Mouse (Mus musculus) intestine, embryonic 14.5 days (tissue): ENCODE results near the gene Cer1. TPM values are rescaled to one million over a fixed set of nuclear protein-coding genes. Genes with fewer than 3 reads are reported as not detected.

Source experiments
- ATAC-seq: fragments of 200-750 bp; cut with Nextera tagmentation; replicated peaks from 2 replicates; pipeline ENCODE4 v1.8.0; 2017; ENCODE audit warnings: low read depth, moderate number of reproducible peaks, moderate TSS enrichment, moderate library complexity; ENCODE audit not compliant: low FRiP score, low TSS enrichment
- DNase-seq: peaks from one replicate; pipeline ENCODE4 v3.0.0-alpha.2; 2018; ENCODE audit warnings: low spot score
- H3K27ac ChIP-seq: fragments of 300-500 bp; sonication (generic); 2 replicates; pipeline ENCODE4 v1.5.1; 2014; ENCODE audit warnings: low read depth, mild to moderate bottlenecking, control low read depth
- H3K27me3 ChIP-seq: fragments of 300-500 bp; sonication (generic); replicated peaks from 2 replicates; pipeline ENCODE4 v1.6.1; 2014; ENCODE audit warnings: low read length, control low read depth; ENCODE audit not compliant: control insufficient read depth, insufficient read depth
- H3K36me3 ChIP-seq: fragments of 300-500 bp; sonication (generic); 2 replicates; pipeline ENCODE4 v1.6.1; 2014; ENCODE audit warnings: low read length, control low read depth; ENCODE audit not compliant: control insufficient read depth, insufficient read depth
- H3K4me1 ChIP-seq: fragments of 300-500 bp; sonication (generic); replicated peaks from 2 replicates; pipeline ENCODE4 v1.6.1; 2014; ENCODE audit warnings: low read length, control low read depth, mixed read lengths; ENCODE audit not compliant: control insufficient read depth, insufficient read depth
- H3K4me2 ChIP-seq: fragments of 300-500 bp; sonication (generic); 2 replicates; pipeline ENCODE4 v1.6.1; 2014; ENCODE audit warnings: low read length
- H3K4me3 ChIP-seq: fragments of 300-500 bp; sonication (generic); 2 replicates; pipeline ENCODE4 v1.5.1; 2014; ENCODE audit warnings: low read depth, low read length, control low read depth, mixed read lengths
- H3K9ac ChIP-seq: fragments of 300-500 bp; sonication (generic); 2 replicates; pipeline ENCODE4 v1.6.1; 2014; ENCODE audit warnings: mild to moderate bottlenecking, low read length
- H3K9me3 ChIP-seq: fragments of 300-500 bp; sonication (generic); 2 replicates; pipeline ENCODE4 v1.6.1; 2016; ENCODE audit warnings: low read length, control low read depth; ENCODE audit not compliant: control insufficient read depth
- WGBS: fragments of 180-500 bp; shearing (Covaris S2); extraction: QIAGEN DNeasy Blood & Tissue Kit; methylation state at CpG from one replicate; pipeline ENCODE4 v1.1.7; 2014; 5-methylcytosine and 5-hydroxymethylcytosine counted together
- polyA plus RNA-seq: library from polyadenylated mRNA; unstranded; fragments of >200 nt; fragmentation: Nextera tagmentation; extraction: Ambion mirVana; gene quantifications from 2 replicates; pipeline ENCODE4 v1.2.1, GENCODE M21; 2014

Cer1 gene
- polyA plus RNA-seq, 1 experiment from 2014 or later: 0.16 TPM

DNA sequence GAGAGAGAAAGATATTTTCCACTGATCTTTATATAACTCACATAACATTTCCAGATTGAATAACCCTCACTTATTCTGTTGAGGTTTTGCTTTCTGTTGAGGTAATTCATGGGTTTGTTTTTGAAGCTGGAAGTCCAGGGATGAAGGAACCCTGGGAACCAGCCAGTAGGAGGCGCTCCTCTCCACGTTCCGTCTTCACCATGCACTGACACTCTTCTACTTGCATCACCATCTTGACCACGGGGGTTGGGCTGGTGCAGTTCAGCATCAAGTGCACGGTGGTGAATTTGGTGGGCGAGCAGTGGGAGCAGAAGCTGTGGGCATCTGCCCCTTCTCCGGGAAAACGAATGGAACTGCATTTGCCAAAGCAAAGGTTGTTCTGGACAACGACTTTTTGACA, 2.4 kb downstream of the Cer1 start:
- H3K4me2 ChIP-seq: no peak overlapping the region
- no peak for DNase-seq

DNA sequence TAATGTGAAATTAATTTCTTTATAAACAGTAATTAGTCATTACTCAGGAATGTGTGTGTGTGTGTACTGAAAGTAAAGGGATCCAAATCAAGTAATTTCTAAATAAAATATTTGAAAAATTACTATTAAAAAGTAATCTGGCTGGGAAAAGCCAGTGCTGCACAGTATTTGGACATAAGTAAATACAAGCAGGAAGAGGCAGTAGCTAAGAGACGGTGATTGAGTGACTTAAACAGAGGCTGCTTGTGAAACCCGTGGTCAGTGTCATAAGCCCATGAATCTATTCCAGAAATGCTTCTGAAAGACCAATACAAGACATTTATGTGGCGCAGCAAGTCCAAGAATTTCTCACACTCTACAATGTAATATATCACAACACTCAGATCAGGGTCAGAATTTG, 3.6 kb downstream of the Cer1 start:
- no peaks in the 10 kb centered on the region for H3K9me3 ChIP-seq
- 70% methylated on average over 3 of the region's 3 CpGs for WGBS
- H3K4me2 ChIP-seq: no peak overlapping the region
- no peak overlapping the region for H3K9ac ChIP-seq
- no peaks in the 10 kb centered on the region; the same call in 1 of the 2 replicates for H3K4me1 ChIP-seq
- H3K4me3 ChIP-seq: no peak overlapping the region
- ATAC-seq: no peak
- no peak overlapping the region for H3K27ac ChIP-seq
- no peak for DNase-seq
- no peaks in the 10 kb centered on the region for H3K36me3 ChIP-seq
- H3K27me3 ChIP-seq: no peaks in the 10 kb centered on the region

More for the DNA sequence above, 2.4 kb downstream of the Cer1 start:
- no peak for ATAC-seq
- Histone ChIP-seq H3K36me3 (no peaks in the 10 kb centered on the region), H3K9me3 (no peaks in the 10 kb centered on the region), H3K4me1 (no peaks in the 10 kb centered on the region; the same call in 1 of the 2 replicates), H3K4me3 (no peak overlapping the region), H3K27me3 (no peaks in the 10 kb centered on the region), H3K9ac (no peak overlapping the region), H3K27ac (no peak overlapping the region)
- WGBS: 78% methylated on average over 9 of the region's 9 CpGs

DNA sequence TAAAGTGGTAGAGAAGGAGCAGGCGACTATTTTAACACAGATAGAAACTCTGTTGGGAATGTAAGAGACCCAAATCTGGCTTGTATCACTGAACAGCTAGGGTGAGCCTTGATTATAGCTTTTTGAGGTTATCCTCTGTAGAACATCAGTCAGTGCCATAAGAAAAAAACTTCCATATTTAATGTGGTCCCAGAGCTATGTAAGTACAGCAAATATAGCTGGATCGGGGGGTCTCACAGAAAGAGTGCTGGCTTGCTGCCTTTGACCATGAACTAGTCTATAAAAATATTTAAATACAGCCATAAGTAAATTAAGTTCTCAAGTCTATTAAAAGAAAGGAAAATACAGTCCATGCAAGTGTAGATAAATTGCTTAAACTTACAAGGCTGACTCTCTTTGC, 4.7 kb downstream of the Cer1 start:
- Histone ChIP-seq H3K9ac (no peak overlapping the region), H3K27ac (no peak overlapping the region), H3K4me3 (no peak overlapping the region), H3K27me3 (no peaks in the 10 kb centered on the region), H3K36me3 (no peaks in the 10 kb centered on the region), H3K9me3 (no peaks in the 10 kb centered on the region), H3K4me2 (no peak overlapping the region), H3K4me1 (no peaks in the 10 kb centered on the region)
- 69% methylated on average over 2 of the region's 2 CpGs for WGBS
- DNase-seq: no peak
- 0 out of 2 replicates have a peak, but pooled peaks have one; percentile 40 for ATAC-seq

DNA sequence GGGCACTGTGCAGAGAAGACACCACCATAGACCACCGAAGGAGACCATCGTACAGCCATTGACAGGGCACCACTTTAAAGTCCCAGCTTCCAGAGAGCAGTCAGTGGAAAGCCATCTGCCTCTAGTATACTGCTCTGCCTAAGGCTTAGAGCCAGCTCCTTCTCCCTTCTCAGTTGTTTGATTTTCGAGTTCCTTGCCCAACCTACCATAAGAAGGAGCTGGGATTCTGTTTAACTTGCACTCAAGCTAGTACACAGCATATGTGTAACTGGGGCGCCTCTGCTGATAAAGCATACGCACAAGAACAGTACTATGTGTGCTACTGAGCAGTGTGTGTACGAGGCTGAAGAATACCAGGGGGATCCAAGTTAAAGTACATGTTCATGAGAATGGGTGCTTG, 5.8 kb downstream of the Cer1 start:
- Histone ChIP-seq H3K4me3 (no peak overlapping the region), H3K4me2 (no peak overlapping the region), H3K27me3 (no peaks in the 10 kb centered on the region), H3K4me1 (no peaks in the 10 kb centered on the region), H3K36me3 (no peaks in the 10 kb centered on the region), H3K9ac (no peak overlapping the region), H3K27ac (no peak overlapping the region), H3K9me3 (no peaks in the 10 kb centered on the region)
- WGBS: 82% methylated on average over 6 of the region's 6 CpGs
- DNase-seq (no peak), ATAC-seq (no peak)

DNA sequence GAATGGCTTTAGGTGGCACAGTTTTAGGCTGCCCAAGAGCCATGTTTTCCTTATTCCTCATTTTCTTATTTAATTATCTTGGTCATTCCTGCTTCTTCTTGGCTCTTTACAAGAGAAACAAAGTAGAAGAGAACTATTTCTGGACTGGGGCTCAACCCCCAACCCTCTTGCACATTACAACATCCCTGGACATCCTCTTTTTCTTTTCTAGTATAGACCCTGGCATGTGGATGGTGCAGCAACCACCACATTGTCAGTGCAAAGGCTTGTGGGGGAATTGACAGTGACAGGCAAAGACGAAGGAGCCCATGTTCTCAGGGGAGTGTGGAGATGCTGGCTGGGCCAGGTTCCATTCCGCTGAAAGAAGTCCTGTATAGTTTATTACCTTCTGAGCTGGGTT, 8.3 kb downstream of the Cer1 start:
- Histone ChIP-seq H3K36me3 (no peaks in the 10 kb centered on the region), H3K9ac (no peak overlapping the region), H3K27me3 (no peaks in the 10 kb centered on the region), H3K4me1 (peaks cover 7% of the 10 kb centered on the region), H3K9me3 (no peaks in the 10 kb centered on the region), H3K4me2 (no peak overlapping the region), H3K27ac (no peak overlapping the region), H3K4me3 (no peak overlapping the region)
- DNase-seq (no peak), ATAC-seq (no peak)
- 85% methylated on average over 2 of the region's 2 CpGs for WGBS

DNA sequence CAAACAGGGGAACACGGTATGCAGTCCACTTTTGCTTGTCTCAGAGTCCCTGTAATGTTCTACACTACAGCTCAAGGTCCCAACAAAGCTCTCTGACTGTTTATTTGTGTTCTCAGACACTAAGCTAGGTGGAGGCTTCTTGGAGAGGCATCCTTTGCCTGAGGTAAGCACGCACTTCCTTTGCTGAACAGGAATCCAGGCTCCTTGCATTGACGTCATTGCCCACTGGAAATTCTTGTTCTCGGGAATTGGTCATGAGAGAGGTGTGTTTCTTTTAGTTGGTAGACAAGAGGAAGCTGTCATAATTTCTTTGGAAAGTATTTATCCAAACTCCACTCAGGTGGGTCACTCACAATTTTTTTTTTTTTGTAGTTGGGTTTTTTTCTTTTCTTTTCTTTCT, 9.4 kb downstream of the Cer1 start:
- no peaks in the 10 kb centered on the region for H3K27me3 ChIP-seq
- DNase-seq: no peak
- H3K4me1 ChIP-seq: peaks cover 7% of the 10 kb centered on the region
- H3K27ac ChIP-seq: no peak overlapping the region
- WGBS: 58% methylated on average over 4 of the region's 4 CpGs
- H3K9me3 ChIP-seq: no peaks in the 10 kb centered on the region
- no peak overlapping the region for H3K4me2 ChIP-seq
- no peak for ATAC-seq
- no peaks in the 10 kb centered on the region for H3K36me3 ChIP-seq
- no peak overlapping the region for H3K4me3 ChIP-seq
- no peak overlapping the region for H3K9ac ChIP-seq

DNA sequence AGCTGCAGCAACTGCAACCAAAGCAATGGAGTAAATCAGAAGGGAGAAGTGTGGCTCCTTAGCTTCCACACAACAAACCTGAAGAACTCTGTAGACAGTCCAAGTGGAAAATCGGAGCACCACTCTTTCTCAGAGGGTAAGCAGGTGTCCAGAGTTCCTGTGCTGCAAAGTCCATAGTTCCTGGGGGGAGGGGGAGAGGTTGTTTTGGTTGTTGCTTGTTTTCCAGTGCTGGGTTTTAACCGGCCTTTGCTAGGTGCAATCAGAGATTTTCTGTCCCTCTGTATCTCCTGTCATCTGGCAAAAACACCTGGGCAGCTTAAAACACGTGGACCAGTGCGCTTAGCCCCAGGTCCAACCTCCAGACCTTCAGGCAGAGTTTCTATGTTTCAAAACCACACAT, 10.2 kb downstream of the Cer1 start:
- ATAC-seq: no peak

DNA sequence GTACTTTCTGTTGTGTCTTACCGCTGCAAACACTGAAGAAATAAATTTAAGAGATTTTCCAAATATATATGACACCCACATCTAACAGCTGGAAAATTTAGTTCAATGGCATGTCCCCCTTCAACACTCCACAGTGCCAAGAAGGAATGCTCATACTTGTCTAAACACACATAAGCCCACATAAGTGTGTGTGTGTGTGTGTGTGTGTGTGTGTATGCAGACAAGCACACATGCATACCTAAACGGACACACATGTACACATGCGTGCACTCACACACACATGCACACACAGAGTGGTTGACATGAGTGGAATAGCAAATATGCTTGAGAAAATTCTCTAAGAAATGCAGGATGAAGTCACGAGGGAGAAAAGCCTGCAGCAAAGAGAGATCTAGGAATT, 12.4 kb downstream of the Cer1 start:
- Histone ChIP-seq H3K9ac (no peak overlapping the region), H3K27me3 (no peaks in the 10 kb centered on the region), H3K9me3 (no peaks in the 10 kb centered on the region), H3K4me2 (no peak overlapping the region), H3K27ac (no peak overlapping the region), H3K36me3 (no peaks in the 10 kb centered on the region), H3K4me3 (no peak overlapping the region), H3K4me1 (peaks cover 7% of the 10 kb centered on the region)
- ATAC-seq: no peak
- WGBS: 52% methylated on average over 4 of the region's 4 CpGs
- DNase-seq: no peak

More for the DNA sequence above, 10.2 kb downstream of the Cer1 start:
- no peak for DNase-seq
- H3K9ac ChIP-seq: no peak overlapping the region
- peaks cover 7% of the 10 kb centered on the region for H3K4me1 ChIP-seq
- no peaks in the 10 kb centered on the region for H3K27me3 ChIP-seq
- no peak overlapping the region for H3K4me3 ChIP-seq
- no peaks in the 10 kb centered on the region for H3K9me3 ChIP-seq
- no peak overlapping the region for H3K4me2 ChIP-seq
- H3K27ac ChIP-seq: no peak overlapping the region
- no peaks in the 10 kb centered on the region for H3K36me3 ChIP-seq
- 66% methylated on average over 4 of the region's 4 CpGs for WGBS

DNA sequence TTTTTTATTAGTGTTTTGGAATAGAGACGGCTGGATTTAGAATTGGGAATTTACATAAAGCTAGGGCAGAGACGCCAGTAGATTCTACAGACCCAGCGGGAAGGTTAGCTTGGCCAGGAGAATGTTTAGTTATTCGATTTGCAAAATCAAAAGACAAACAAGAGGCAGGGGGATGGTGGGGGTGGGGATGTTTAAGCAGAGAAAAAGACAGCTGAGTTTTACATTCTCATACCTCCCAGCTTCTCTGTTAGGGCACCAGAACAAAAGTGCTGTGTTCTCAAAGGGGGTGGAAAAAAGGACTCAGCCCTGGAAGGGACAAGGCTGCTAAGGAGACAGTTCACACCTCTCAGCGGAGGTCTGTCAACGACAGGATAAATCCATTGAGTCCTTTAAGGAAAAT, 12.8 kb downstream of the Cer1 start:
- no peak for DNase-seq
- no peak for ATAC-seq
- Histone ChIP-seq H3K9me3 (no peaks in the 10 kb centered on the region), H3K4me2 (no peak overlapping the region), H3K9ac (no peak overlapping the region), H3K27ac (no peak overlapping the region), H3K4me1 (peaks cover 7% of the 10 kb centered on the region), H3K27me3 (no peaks in the 10 kb centered on the region), H3K4me3 (no peak overlapping the region), H3K36me3 (no peaks in the 10 kb centered on the region)
- WGBS: 38% methylated on average over 6 of the region's 6 CpGs
